Comparison of ENCODE assay signal across 21 mouse cellular contexts in the genomic region with DNA sequence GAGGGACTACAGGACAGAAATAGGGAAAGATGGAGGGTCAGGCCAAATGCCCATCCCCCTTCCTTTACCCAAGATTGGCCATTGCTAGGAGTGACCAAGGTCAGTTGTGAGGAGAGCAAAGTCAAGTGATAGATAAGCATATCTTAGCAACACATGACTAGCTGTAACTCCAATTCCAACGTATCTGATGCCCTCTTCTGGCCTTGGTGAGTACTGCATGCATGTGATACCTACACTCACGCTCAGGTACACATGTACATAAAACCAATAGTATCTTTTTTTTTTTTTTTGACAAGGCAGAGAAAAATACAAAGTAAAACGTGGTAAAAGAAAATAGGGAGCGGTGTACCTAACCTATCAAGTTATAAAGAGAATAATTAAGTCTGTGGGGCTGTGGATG.
A peak's percentile ranks its signal among the peaks of the same experiment; 100 is the strongest.
DNase-seq lines count a peak whose midpoint lies in the region; ATAC-seq and TF ChIP-seq lines count a peak whose summit lies in the region.
"Had no signal": no experiment of that assay in that cellular context is flagged by ENCODE, and none has a peak within 500 bp of the region (broad histone marks: within the 10 kb centered on the region; RNA-seq: fewer than 3 reads in every experiment).

No protein-coding gene starts in this region.

- ATAC-seq in megakaryocyte, adult 5-6 weeks (ENCODE audit: poor library complexity, severe bottlenecking), result no peak
- no peak for ATAC-seq in Patski
- no peak for ATAC-seq in stomach, postnatal 0 days (ENCODE audit: low FRiP score, low TSS enrichment)
- ATAC-seq: forebrain, embryonic 14.5 days; intestine, embryonic 15.5 days had no signal

- no peaks in the 10 kb centered on the region for H3K36me3 ChIP-seq in megakaryocyte, embryonic 14.5 days (replicated peaks; ENCODE audit: low read length)
- H3K36me3 ChIP-seq in stomach, postnatal 0 days (ENCODE audit: control insufficient read depth, insufficient read depth, low read length), result no peaks in the 10 kb centered on the region
- H3K36me3 ChIP-seq: embryonic facial prominence, embryonic 12.5 days; G1E; heart, embryonic 12.5 days; hindbrain, embryonic 13.5 days; intestine, embryonic 15.5 days; limb, embryonic 13.5 days; neural tube, embryonic 12.5 days had no signal

- CTCF ChIA-PET in Patski (lab: Charles Lee), result no interaction called here

- intact Hi-C loops in left cerebral cortex, postnatal 10 days (cut with DNase I), result no loop called here

- H3K27me3 ChIP-seq in megakaryocyte, embryonic 14.5 days (replicated peaks), result no peaks in the 10 kb centered on the region
- peaks cover 9% of the 10 kb centered on the region for H3K27me3 ChIP-seq in Patski
- H3K27me3 ChIP-seq in stomach, postnatal 0 days (ENCODE audit: control insufficient read depth, insufficient read depth, low read length), result no peaks in the 10 kb centered on the region
- H3K27me3 ChIP-seq: embryonic facial prominence, embryonic 12.5 days; heart, embryonic 12.5 days; hindbrain, embryonic 13.5 days; intestine, embryonic 15.5 days; limb, embryonic 13.5 days; neural tube, embryonic 12.5 days had no signal

- H3K4me3 ChIP-seq in megakaryocyte, embryonic 14.5 days (replicated peaks), result peak overlapping the region; percentile 39
- no peak overlapping the region for H3K4me3 ChIP-seq in stomach, postnatal 0 days (ENCODE audit: low read depth, low read length)
- H3K4me3 ChIP-seq: embryonic facial prominence, embryonic 12.5 days; erythroblast, embryonic 14.5 days; heart, embryonic 12.5 days; hindbrain, embryonic 13.5 days; intestine, embryonic 15.5 days; limb, embryonic 13.5 days; neural tube, embryonic 12.5 days had no signal

- TF ChIP-seq EP300 in stomach, postnatal 0 days (optimal IDR thresholded peaks at IDR 0.05), result no peak

- TF ChIP-seq CTCF in Patski (IDR thresholded peaks at IDR 0.05), result peak; percentile 26
- peak; percentile 32; the same call in 1 of the 2 replicates for TF ChIP-seq CTCF in stomach, postnatal 0 days (IDR thresholded peaks at IDR 0.05; ENCODE audit: low read depth)

- H3K4me1 ChIP-seq in megakaryocyte, embryonic 14.5 days, result no peaks in the 10 kb centered on the region
- H3K4me1 ChIP-seq in stomach, postnatal 0 days (replicated peaks; ENCODE audit: control insufficient read depth, insufficient read depth), result no peaks in the 10 kb centered on the region
- H3K4me1 ChIP-seq: embryonic facial prominence, embryonic 12.5 days; intestine, embryonic 15.5 days; neural tube, embryonic 12.5 days had no signal

- 82% methylated on average over 4 of the region's 4 CpGs for WGBS in stomach, postnatal 0 days

- POLR2A ChIA-PET in Patski (lab: Charles Lee), result no interaction called here

- H3K9me3 ChIP-seq in megakaryocyte, embryonic 14.5 days, result peaks cover 62% of the 10 kb centered on the region
- no peaks in the 10 kb centered on the region for H3K9me3 ChIP-seq in stomach, postnatal 0 days (ENCODE audit: control insufficient read depth, low read length)
- H3K9me3 ChIP-seq: embryonic facial prominence, embryonic 12.5 days; hindbrain, embryonic 13.5 days; intestine, embryonic 15.5 days; neural tube, embryonic 12.5 days had no signal

- H3K4me2 ChIP-seq in stomach, postnatal 0 days (replicated peaks; ENCODE audit: low read depth), result no peak overlapping the region
- H3K4me2 ChIP-seq: embryonic facial prominence, embryonic 12.5 days; heart, embryonic 12.5 days; hindbrain, embryonic 13.5 days; intestine, embryonic 15.5 days; limb, embryonic 13.5 days; midbrain, embryonic 11.5 days; neural tube, embryonic 12.5 days had no signal

- no peak overlapping the region for H3K9ac ChIP-seq in stomach, postnatal 0 days (ENCODE audit: low read length)
- H3K9ac ChIP-seq: embryonic facial prominence, embryonic 12.5 days; heart, embryonic 12.5 days; hindbrain, embryonic 13.5 days; intestine, embryonic 15.5 days; limb, embryonic 13.5 days; neural tube, embryonic 12.5 days had no signal

- no peak overlapping the region for H3K27ac ChIP-seq in stomach, postnatal 0 days (replicated peaks)
- H3K27ac ChIP-seq: embryonic facial prominence, embryonic 12.5 days; hindbrain, embryonic 13.5 days; intestine, embryonic 15.5 days; limb, embryonic 13.5 days; neural tube, embryonic 12.5 days had no signal

- DNase-seq in kidney, adult 9 months, result peak; percentile 9
- no peak for DNase-seq in kidney, postnatal 10 days
- DNase-seq in Patski (ENCODE audit: low read depth, low spot score), result no peak
- no peak for DNase-seq in stomach, postnatal 0 days (ENCODE audit: low spot score)
- no peak for DNase-seq in left cerebral cortex, postnatal 10 days (ENCODE audit: extremely low spot score in 1 of 2, low spot score in 2 of 2)
- DNase-seq: cerebellum, adult 9-11 months; lung, postnatal 4 days; right cerebral cortex, postnatal 4 days; thymus, postnatal 25 days had no signal

- in situ Hi-C loops in Patski (cut with MboI; ENCODE audit: low pct_unique_long_range_greater_than_20kb), result no loop called here
